Mouse (Mus musculus) embryo, embryonic 10.5 days (tissue): ENCODE measurements around the gene Actl7a.

Source experiments
- DNase-seq: peaks from one replicate; pipeline ENCODE4 v3.0.0-alpha.2; 2015; ENCODE audit warnings: low spot score

The Actl7a gene

GRCm38 (mm10) chr4:56743363-56744195 lies at the start of gene Actl7a:
Actl7a (plus strand) TSS chr4:56743413.
- DNase-seq = no peak

- no peak for DNase-seq
Measured at GRCm38 (mm10) chr4:56696401-56696800, 46.8 kb upstream of the Actl7a start.

- DNase-seq = no peak
Measured at GRCm38 (mm10) chr4:56698671-56699070, 44.5 kb upstream of the Actl7a start.

- peak; percentile 76 for DNase-seq
Measured at GRCm38 (mm10) chr4:56702234-56702633, 41.0 kb upstream of the Actl7a start.

DNA sequence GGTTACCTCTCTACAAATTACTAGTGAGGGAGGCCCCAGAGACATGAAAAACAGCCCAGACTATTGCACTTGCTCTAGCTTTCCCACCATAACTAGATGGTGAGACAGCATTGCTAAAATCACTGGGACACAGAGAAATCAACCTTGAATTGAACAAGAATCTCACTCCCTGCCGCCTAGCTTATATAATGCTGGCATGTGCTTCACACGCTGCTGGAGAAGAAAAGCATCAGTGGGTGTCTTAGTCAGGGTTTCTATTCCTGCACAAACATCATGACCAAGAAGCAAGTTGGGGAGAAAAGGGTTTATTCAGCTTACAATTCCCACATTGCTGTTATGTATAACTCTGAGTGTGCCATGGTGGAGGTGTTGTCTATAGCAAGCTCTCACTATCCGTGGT lies 30.1 kb upstream of the Actl7a start:
- no peak for DNase-seq

GRCm38 (mm10) chr4:56716801-56717200 lies 26.4 kb upstream of the Actl7a start:
- no peak for DNase-seq

GRCm38 (mm10) chr4:56717932-56718331 lies 25.3 kb upstream of the Actl7a start:
- DNase-seq = no peak

DNA sequence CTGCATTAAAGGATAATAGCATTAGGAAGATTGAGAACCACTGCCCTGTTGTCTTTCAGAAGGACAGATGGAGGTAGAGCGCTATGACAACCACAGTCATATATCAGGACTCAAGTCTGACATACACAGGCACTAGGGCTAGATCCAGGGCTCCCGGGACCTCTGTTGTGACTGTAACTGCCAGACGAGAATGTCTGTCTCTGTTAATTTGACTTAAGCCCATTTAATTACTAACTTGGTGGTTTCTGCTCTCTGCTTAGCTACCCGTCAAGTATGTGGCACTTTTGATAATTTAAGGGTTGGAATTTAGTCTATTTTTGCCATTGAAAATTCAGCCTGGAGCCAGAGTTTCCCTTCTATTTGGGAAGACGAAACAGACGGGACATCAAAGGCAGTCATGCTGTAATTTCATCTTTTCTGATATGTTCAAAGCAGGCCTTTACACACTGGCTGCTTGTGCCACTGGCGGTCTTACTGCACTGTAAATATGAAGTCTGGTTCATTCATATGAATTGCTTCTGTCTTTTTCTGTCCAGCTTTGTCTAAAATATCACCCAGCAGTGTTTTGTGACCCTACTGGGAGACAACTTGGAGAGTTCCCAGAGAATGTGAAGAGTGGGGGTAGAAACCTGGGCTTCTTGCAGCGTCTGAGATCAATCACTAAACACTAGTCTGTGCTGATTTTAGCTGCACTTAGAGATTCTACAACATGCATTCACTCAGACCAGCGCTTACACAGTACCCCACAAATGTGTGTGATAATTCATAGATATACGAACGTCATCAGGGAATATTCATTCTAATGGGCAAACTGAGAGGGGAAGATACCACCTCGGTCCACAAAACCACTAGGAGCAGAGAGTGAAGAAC lies 24.4 kb upstream of the Actl7a start:
- no peak for DNase-seq

DNA sequence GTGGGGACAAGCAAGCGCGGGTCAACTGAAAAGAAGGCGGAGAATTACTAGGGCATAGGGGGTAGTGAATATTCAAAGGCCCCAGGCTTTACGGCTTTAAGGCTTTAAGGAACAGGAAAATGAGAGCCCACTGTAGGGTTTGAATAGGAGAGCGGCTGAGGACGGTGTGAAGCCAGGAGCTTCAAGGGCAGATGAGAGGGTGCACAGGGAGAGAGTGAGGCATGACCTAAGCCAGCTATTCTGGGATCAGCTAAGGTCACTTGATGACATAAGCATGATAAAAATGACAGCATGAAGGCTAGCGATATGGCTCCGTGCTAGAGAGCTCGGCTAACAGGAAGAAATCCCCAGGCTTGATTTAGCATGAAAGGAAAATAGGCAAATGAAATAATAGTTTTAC lies 23.8 kb upstream of the Actl7a start:
- DNase-seq = no peak

- no peak for DNase-seq
Measured at GRCm38 (mm10) chr4:56720403-56720802, 22.8 kb upstream of the Actl7a start.

GRCm38 (mm10) chr4:56721469-56721868 lies 21.7 kb upstream of the Actl7a start:
- peak; percentile 64 for DNase-seq

- DNase-seq = no peak
Measured at GRCm38 (mm10) chr4:56722346-56722745, 20.9 kb upstream of the Actl7a start.

- DNase-seq = no peak
Measured at GRCm38 (mm10) chr4:56723237-56723636, 20.0 kb upstream of the Actl7a start.

- DNase-seq = peak; percentile 47
Measured at GRCm38 (mm10) chr4:56725839-56726238, 17.4 kb upstream of the Actl7a start.

DNA sequence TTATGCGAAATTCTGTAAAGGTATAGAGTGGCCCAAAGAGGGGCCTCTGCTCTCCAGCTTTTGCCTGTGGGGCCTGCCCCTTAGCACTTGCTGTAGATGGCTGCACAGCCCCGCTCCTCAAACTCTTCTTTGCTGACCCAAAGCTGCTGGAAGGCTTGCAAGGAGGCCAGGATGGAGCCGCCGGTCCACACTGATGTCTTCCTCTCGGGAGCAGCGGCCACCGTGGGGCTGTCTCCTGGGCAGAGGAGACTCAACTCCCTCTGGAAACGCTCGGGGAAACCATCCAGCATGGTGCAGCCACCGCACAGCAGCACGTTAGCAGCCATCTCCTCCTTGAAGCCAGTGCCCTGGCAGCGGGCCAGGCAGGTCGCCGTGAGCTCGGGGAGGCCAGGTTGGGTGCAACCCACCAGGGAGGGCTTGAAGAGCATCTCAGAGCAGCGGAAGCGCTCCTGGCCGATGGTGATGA lies 3.2 kb upstream of the Actl7a start, which contains the start of gene Gm26657:
Gene Gm26657, plus strand, starts transcription at position 51 of the 466 bp plus-strand sequence.
- no peak for DNase-seq

- DNase-seq = no peak
Measured at GRCm38 (mm10) chr4:56740611-56741010, 2.6 kb upstream of the Actl7a start.

GRCm38 (mm10) chr4:56741041-56741493 lies 2.1 kb upstream of the Actl7a start, which contains the start of gene Actl7b:
Actl7b (minus strand) TSS chr4:56741443.
- no peak for DNase-seq

DNA sequence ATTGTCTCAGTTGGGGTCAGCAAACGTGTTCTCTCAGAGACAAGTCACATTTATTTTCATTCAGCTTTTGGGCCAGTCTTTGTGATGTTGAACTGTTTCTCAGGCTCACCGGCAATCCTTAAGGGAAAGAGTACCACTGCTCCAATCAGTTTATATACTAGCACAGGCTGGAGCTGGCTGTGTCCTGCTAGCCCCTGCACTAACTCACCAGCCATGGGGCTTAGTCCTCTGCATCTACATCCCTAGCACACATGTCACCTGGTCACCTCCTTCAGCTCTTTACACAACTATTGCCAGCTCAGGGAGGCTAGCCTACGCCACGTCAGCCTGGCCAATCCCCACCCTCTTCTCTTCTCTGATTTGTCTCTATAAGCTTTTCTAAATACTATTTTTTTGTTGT lies 515 bp upstream of the Actl7a start:
- no peak for DNase-seq

GRCm38 (mm10) chr4:56746345-56746744 lies 3.1 kb downstream of the Actl7a start:
- no peak for DNase-seq

- DNase-seq = no peak
Measured at GRCm38 (mm10) chr4:56747456-56747855, 4.2 kb downstream of the Actl7a start.

- DNase-seq = no peak
Measured at GRCm38 (mm10) chr4:56756021-56756420, 12.8 kb downstream of the Actl7a start.

DNA sequence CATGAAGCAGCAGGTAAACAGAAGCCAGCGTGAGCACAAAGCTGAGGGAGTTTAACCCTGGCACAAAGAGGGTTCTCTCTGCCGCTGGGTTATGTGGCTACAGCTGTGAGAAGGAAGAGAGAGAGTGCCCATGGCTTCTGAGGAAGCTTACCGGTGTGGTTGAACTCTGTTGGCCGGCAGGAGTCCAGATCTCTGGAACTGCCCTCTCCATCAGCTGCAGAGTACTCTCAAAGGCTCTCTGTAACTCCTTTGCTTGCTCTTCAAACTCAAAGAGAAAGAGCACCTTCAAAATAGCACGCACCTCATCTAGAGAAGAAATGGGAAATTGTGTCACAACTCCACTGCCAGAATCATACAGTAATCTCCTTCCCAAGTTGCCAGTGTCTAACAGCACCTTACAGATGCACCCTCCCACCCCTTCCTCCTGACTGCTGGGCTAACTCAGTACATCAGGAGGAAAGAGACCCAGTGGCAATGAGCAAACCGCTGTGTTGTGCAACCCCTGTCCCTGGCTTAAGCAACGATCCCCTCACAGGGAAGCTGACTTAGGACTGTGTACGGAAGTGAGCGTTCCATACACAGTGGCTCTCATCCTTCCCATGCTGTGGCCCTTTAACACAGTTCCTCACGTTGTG lies 13.9 kb downstream of the Actl7a start:
- DNase-seq = no peak
